Mouse (Mus musculus): ENCODE data around the gene Man2a1. TPM values are rescaled to one million over a fixed set of nuclear protein-coding genes. Genes with fewer than 3 reads are reported as not detected.

Gene Man2a1
- 9.5 and 12.8 TPM in 2 replicates for polyA plus RNA-seq (2015; fragmentation: Nextera tagmentation; extraction: Ambion mirVana)

DNA sequence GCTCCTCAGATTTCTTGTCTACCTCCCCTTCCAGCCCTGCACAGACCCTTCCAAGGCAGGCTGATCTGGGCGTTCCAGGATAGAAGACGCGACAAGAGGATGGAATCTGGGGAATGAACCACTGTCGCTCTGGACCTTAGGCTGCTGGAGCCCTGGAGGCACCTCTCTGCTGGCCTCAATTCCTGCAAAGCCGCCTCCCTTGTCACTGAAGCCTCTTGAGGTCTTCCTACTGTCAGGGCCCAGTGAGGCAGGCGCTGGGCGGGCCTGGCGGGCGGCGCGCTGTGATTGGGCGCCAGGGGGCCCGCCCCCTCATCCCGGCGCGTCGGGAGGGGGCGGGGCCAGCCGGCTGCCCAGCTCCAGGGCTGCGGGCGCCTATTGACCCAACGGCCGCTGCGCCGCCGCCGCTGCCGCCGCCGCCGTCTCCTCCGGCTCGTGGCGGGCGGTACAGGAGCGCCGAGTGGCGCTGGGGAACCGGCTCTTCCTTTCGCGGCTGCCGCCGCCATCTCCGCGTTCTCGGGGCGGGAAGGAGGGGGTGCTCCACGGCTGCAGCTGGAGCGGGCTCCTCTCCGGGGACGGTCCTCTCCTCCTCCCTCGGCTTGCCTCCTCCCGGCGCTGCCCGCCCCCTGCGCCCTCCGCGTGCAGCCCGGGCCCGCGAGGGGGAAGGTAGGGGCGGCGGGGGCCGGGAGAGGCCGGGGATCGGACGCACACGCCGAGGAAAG is at the start of gene Man2a1:
TSS of gene Man2a1 (plus strand) at position 365 of the 719 bp plus-strand sequence.

Other genes starting within 250 kb of the Man2a1 start
- not detected in 2 replicates for gene 4930583I09Rik, start 235.3 kb downstream of the Man2a1 start, polyA plus RNA-seq (2015; fragmentation: Nextera tagmentation; extraction: Ambion mirVana)

All from spleen, postnatal 0 days (tissue).